Mouse (Mus musculus): ENCODE measurements at regions not wholly inside any gene's neighbourhood (a gene's known extent, or its start where the extent isn't known, plus 50 kb on each side); places are given as distances from the start of the nearest gene placed in this dataset.

GRCm38 (mm10) chr4:150758467-150759237 is 95.1 kb upstream of the Errfi1 start:
- DNase-seq, result no peak

GRCm38 (mm10) chr4:150757815-150758426 is 95.8 kb upstream of the Errfi1 start:
- DNase-seq, result no peak

GRCm38 (mm10) chr4:150757291-150757741 is 96.4 kb upstream of the Errfi1 start:
- DNase-seq, result no peak

GRCm38 (mm10) chr4:150755446-150755845 is 98.3 kb upstream of the Errfi1 start:
- DNase-seq, result no peak

- DNase-seq, result no peak
Measured at GRCm38 (mm10) chr4:150752151-150752550, 100.2 kb upstream of the Slc45a1 start.

GRCm38 (mm10) chr4:150750445-150751213 is 98.7 kb upstream of the Slc45a1 start:
- DNase-seq, result no peak

- no peak for DNase-seq
Measured at GRCm38 (mm10) chr4:150749066-150749465, 97.1 kb upstream of the Slc45a1 start.

GRCm38 (mm10) chr4:150748099-150749000 is 96.4 kb upstream of the Slc45a1 start:
- DNase-seq, result no peak

GRCm38 (mm10) chr4:150746430-150746923 is 94.5 kb upstream of the Slc45a1 start:
- DNase-seq, result no peak

- peak; percentile 55 for DNase-seq
Measured at GRCm38 (mm10) chr4:150745529-150746429, 93.8 kb upstream of the Slc45a1 start.

GRCm38 (mm10) chr4:150743508-150743907 is 91.5 kb upstream of the Slc45a1 start:
- no peak for DNase-seq

- DNase-seq, result no peak
Measured at GRCm38 (mm10) chr4:150743103-150743502, 91.1 kb upstream of the Slc45a1 start.

GRCm38 (mm10) chr4:150741810-150742209 is 89.8 kb upstream of the Slc45a1 start:
- no peak for DNase-seq

GRCm38 (mm10) chr4:150740167-150740566 is 88.2 kb upstream of the Slc45a1 start:
- no peak for DNase-seq

GRCm38 (mm10) chr4:150738736-150739135 is 86.8 kb upstream of the Slc45a1 start:
- no peak for DNase-seq

- DNase-seq, result no peak
Measured at GRCm38 (mm10) chr4:150730061-150730812, 78.3 kb upstream of the Slc45a1 start.

GRCm38 (mm10) chr4:150726539-150726938 is 74.6 kb upstream of the Slc45a1 start:
- no peak for DNase-seq

GRCm38 (mm10) chr4:150726136-150726480 is 74.1 kb upstream of the Slc45a1 start:
- no peak for DNase-seq

- no peak for DNase-seq
Measured at GRCm38 (mm10) chr4:150725443-150726135, 73.6 kb upstream of the Slc45a1 start.

GRCm38 (mm10) chr4:150724823-150725222 is 72.8 kb upstream of the Slc45a1 start:
- no peak for DNase-seq

Measured in cerebellum, adult 9-11 months (tissue).